Mouse (Mus musculus) frontal cortex, postnatal 14 days (tissue): ENCODE measurements around the gene Ppp6r3.
A peak's percentile ranks its signal among the peaks of the same experiment; 100 is the strongest.

ENCODE experiments used
- DNase-seq, 2 experiments: peaks; one replicate each; pipeline ENCODE4 v3.0.0; 2022; ENCODE audit warnings: low spot score in 2 of 2

Gene Ppp6r3

GRCm38 (mm10) chr19:3434124-3434523, 141.4 kb downstream of the Ppp6r3 start:
- no peak for DNase-seq

GRCm38 (mm10) chr19:3431969-3432368, 143.6 kb downstream of the Ppp6r3 start:
- DNase-seq, result no peak

GRCm38 (mm10) chr19:3431066-3431465, 144.5 kb downstream of the Ppp6r3 start:
- DNase-seq, result no peak

GRCm38 (mm10) chr19:3429156-3429816, 146.3 kb downstream of the Ppp6r3 start:
- DNase-seq, result no peak

- DNase-seq, result no peak
Observed at GRCm38 (mm10) chr19:3428057-3428830, 147.3 kb downstream of the Ppp6r3 start.

- DNase-seq, result no peak
Observed at GRCm38 (mm10) chr19:3424214-3424613, 151.3 kb downstream of the Ppp6r3 start.

- DNase-seq, result no peak
Observed at GRCm38 (mm10) chr19:3422981-3423380, 152.6 kb downstream of the Ppp6r3 start.

GRCm38 (mm10) chr19:3422488-3422887, 153.1 kb downstream of the Ppp6r3 start:
- no peak for DNase-seq

- DNase-seq, result peak in 1 of 2 experiments; percentile 21
Observed at GRCm38 (mm10) chr19:3419251-3419650, 156.3 kb downstream of the Ppp6r3 start.

GRCm38 (mm10) chr19:3414268-3414733, 161.2 kb downstream of the Ppp6r3 start, which contains the start of gene Gal:
Gal (minus strand) TSS chr19:3414544.
- no peak for DNase-seq

GRCm38 (mm10) chr19:3405531-3406281, 169.8 kb downstream of the Ppp6r3 start:
- DNase-seq, result no peak
